Mouse (Mus musculus): ENCODE results near the gene Hist1h2ah.

Gene Hist1h2ah

DNA sequence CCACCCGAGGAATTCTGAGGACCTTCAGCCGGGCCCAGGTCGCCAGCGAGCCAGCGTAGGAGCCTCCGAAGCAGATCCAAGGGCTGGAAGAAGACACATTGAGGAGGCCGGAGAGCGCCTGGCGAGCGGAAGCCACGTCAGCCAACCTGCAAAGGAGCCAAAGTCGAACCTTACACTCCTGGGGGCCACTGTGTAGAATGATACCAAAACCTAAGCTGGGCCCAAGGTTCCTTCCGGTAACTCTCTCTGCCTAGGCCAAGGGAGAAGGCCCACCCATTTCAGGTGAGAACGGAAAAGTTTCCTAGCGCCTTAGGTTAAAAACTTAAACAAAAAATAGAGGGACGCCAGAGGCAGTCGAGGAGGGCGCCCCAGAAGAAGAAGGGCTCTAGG, 28.3 kb downstream of the Hist1h2ah start:
- no peak for DNase-seq

DNA sequence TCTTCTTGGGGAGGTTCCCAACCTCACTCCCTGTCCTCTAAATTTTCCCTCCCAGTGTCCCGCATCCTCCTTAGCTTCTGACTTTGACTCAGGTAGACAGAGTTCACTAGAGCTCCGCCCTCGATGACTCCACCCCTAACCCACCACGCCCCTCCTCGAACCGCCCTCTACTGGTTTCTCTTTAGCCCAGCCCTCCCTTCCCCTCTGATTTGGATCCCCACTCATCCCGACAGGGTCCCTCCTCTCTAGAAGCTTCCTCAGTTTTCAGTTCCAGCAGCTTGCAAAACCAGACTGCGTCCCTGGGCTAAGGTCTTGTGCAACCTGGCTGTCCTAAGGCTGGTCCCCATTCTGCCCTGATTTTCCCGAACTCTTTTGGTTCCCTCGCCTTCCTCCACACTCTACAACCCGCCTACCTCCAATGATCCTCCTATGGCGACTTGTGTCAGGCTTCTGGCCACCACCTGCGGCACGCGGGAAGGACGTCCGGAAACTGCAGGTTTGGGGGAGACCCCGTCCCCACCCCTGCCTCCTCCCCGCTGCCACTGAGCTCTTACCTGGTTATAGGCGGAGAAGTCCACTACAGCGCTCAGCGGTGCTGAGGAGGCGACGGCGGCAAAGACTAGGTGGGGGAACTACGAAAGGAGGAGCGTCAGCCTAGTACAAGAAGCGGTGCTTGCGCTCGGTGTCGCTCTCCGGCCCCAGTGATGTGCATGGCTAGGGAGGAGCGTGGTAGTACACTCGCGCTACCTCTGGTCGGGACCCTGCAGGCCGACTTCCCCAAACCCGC, 28.8 kb downstream of the Hist1h2ah start:
- peak; percentile 79 for DNase-seq

DNA sequence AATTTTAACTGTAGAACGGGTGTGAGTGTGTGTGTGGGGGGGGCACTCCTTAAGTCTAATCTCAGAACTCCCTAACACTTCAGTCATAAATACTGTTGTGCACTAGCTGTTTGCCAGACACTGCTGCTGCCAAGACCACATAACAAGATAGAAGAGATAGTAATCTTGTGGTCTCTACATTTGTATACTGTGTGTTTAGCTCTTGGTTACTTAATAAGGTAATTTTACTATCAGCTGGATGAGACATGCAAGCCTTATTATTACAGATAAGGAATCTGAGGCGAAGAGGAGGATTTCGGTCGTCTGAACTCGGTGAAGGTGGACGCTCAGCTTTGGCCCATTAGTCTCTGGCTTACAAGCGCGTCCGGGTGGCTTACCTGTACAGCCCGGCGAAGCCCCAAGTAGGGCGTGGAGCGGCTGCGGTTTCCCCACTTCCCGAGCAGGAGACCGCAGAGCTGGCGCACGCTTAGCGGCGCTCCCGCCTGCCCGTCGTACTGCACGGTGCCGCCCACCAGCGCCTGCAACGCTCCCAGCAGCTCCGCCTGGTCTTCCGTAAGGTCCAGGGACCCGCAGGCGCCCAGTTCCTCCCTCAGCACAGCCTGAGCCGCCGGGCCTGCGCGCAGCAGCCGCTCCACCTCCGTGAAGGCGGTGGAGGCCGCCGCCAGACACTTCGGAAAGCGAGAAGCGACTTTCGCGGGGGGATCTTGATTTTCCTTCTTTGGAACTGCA, 29.6 kb downstream of the Hist1h2ah start:
- peak; percentile 75 for DNase-seq

DNA sequence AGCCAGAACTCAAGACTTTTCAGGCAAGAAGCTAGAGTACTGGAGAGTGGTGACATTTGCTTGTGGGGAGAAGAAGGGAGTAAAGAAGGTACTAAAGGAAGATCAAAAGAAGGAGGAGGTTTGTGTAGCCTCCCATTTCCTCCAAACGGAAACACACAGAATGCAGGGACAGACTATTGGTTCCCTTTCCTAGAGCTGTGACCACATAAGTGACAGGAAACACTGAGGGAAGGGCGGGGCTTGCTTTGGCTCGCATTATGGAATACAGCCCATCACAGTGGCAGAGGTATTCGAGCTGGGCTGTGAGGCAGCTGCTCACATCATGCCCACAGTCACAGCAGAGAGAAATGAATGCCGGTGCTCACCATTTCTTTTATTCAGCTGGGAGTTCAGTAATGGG, 33.5 kb downstream of the Hist1h2ah start:
- peak; percentile 28 for DNase-seq

DNA sequence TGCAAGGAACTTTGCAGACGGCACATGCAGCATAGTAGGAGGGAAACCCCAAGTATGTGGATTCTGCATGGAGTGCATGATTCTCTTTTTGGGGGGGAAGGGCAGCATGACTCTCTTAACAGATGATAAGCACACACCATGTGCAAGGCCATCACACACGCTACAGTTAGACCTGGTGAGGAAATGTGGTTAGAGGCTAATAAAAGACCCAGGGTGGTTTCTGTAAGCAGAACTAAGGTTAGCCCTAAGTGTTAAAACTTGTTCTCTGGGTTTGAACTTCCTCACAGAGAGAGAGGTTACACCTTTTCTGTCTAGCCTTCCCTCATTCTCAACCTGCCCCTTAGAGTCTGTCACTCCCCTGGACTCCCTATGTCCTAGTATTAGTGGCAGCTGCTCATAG, 34.0 kb downstream of the Hist1h2ah start:
- no peak for DNase-seq

DNA sequence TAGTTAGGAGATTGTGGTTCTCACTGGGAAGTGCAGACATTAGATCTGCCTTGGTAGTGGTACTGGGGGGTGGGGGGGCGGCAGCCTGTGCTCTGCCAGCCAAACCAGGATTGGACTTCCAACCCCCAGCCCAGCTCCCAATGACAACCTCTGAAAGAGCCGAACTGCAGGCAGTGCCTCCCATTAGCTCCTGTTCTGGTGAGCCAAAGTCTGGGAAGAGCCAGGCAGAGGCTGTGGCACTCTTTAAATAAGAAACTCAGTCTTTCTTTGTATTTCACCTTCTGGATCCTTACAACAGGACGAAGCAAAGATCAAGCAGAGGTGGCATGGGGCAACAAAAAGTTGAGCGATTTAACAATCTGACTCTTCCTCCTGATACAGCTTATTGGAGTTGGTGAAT, 36.2 kb downstream of the Hist1h2ah start:
- no peak for DNase-seq

DNA sequence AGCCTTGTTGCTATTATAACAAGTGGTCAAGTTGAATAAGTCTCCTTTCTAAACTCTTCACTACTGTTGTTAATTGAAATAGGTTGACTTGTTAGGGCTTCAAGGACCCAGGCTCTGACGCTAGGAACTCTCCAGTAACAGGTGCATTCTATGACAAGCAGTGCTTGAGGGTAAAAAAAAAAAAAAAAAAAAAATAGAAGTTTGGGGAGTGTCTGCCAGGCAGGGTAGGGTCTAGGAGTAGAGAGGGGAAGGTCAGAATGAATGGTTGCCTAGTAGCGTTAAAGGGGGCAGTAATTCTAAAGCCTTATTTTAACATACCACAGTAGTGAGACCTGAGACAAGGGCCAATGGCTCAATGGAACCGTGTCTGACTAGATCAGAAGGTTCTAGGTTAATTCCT, 37.0 kb downstream of the Hist1h2ah start:
- no peak for DNase-seq

DNA sequence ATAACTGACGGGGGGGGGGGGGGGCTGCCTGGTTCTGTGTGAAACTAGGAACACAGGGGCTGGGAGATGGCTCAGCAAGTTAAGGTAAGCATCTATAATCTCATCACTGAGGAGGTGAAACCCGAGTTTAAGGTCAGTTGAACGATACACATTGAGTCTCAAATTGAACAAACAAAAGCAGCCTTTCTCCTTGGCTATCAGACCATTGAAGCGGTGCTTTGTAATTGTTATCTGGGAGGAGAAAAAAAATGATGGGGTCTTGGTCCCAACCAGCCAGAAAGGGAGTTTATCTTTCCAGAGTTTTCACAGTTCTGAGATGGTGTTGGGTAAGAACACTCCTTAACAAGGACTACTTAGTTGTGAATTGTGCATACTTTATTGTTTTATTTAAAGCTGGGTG, 37.5 kb downstream of the Hist1h2ah start:
- DNase-seq, result no peak

DNA sequence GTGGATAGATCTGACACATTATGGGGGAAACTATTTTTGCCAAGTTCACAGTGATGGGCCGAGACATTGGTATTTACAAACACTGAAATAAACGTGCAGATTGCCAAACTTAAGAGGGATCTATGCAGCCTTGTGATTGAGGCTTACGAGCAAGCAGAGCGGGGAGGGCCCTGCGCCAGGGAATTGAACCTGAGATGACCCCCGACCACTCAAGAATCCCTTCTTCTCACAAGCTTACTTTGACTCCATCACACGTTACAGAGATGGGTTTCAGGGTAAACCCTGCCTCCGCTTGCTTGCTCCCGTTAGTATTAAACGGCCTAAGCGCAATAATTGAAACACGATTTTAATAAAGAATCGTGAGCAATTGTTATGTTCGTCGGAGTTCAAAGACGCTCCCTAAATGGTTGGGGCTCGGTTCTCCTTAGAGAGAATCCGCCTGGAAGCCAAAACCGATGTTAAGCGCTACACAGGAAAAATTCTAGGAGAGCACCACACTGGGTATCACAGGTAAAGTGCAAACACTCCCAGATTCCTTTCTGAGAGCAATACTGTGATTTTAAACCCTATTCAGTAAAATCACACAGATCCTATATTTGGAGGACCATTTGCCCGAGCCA, 38.1 kb downstream of the Hist1h2ah start:
- DNase-seq, result no peak

DNA sequence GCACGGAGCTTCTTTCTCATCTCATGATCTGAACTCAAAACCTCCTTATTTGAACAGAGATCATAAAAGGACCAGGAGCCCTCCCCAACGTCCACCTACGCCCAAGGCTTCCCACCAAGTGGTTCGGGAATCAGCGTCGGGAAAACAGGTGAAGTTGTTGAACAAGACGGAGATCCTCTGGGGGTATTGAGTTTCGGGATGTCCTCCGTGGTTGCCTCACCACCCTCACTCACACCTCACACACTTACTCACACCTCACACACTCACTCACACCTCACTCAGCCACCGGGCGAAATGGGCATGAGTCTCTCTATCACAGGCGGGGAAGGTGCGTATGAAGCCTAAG, 38.6 kb downstream of the Hist1h2ah start:
- DNase-seq, result no peak

DNA sequence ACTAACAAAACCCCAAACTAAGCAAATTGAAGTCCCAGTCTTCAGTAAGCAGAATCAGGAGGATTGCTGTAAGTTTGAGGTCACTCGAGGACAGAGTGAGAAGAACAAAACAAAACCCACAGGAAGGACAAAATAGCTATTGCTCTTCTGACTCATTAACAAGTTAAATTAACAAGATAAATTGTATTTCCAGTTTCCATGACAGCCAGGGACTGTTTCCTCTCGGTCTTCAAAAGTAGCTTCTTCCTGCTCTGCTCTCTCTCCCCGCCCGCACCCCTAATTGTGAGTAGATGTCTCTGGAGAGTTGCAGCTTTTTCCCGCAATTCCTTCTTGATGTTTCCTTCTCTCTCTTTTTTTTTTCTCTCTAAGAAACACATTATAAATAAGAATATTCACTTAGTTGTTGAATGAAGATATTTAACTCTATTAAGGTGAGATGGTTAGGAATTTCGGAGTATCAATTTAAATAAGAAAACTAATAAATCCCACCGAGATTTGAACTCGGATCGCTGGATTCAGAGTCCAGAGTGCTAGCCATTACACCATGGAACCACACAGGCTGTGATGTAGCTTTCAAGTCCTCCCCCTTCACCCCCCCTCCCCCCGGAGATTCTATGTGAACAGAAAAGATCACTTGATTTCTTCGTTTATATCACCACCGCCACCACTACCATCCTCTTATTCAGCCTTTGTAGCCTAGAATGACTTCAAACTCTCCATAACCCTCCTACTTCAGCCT, 39.1 kb downstream of the Hist1h2ah start:
- DNase-seq, result no peak

DNA sequence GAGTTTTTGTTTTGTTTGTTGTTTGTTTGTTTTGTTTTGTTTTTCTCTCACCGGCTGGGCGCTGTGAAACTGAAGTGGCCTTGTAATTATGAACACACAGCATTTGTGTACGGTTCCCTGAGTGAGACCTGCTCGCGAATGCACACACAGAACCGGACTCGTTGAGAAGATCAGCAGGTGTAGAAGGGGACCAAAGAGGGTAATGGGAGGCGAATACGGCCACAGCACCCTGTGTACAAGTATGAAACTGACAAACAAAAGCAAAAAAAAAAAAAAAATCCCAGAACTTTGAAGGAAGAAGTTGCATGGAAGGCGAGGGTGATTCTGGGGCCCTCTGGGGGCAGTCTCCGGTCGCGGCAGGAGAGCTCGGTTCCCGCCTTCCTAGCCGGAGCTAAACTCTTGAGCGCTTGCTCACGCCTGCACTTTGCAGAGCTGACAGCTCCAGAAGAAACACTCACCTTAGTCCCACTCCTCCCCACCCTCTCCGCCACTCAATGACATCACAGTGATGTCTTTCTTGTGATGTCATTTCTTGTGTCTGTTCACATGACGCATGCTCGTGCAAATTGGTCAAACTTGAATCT, 39.9 kb downstream of the Hist1h2ah start:
- peak; percentile 52 for DNase-seq

DNA sequence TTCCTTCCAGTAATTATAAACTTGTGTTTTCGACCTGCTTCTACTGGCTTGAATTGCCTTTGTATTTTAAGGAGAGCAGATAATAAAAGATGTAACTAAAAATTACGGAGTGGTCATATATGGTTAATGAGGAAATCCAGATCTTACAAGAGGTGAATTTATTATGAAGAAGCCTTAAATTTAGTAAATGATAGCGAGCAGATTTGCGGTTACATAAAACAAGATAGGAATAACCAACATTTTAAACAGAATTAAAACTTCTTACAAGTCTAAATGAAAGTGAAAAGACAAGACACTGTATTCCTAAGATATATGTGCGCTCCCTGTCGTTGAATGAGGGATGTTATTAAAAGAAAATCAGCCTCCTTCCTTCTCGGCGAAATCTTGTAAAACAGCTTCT, 40.5 kb downstream of the Hist1h2ah start:
- DNase-seq, result no peak

DNA sequence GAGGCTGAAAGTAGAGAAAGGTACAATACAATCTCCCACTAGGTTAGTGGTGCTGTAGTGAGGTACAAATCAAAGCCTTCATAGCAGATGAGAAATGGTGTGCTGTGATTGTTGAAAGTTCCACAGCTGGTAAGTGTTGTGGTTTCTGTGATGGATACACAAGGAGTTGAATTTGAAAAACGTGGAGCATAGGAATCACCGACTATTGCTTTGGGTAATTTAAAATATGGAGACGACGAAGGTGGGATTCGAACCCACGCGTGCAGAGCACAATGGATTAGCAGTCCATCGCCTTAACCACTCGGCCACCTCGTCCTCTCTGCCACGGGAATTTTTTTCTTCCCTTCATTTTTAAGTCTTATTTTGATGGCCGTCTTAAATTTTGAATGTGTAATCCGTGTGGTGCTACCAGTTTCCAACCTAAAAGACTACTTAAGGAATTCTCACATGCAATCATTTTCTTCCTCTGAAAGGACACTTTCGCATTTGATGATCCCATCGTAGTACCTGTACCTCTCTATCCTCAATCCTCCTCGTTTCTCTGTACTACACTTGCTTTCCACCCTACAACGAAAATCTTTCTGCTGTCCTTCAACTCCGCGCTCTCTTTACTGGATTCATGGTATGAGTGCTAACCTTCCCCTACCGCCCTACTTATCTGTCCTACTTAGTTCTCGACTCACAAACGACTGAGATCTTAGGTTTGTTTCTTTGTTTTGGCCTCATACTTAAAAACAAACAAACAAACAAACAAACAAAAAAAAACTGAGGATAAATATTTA, 41.2 kb downstream of the Hist1h2ah start:
- DNase-seq, result peak; percentile 56

DNA sequence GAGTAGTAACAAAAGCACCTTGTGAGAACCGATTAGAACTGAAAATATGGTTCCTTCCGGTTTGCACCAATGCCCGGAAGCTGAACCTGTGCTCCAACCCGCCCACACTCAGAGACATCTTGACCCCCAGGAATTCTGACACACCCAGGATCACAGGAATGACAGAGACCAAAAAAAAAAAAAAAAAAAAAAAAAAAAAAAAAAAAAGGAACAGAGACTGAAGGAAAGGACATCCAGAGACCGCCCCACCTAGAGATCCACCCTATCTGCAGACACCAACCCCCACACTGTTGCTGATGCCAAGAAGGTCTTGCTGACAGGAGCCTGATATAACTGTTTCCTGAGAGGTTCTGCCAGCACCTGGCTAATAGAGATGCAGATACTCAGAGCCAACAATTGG, 42.8 kb downstream of the Hist1h2ah start:
- DNase-seq, result no peak

Data from thymus, postnatal 14 days (tissue).